Mouse (Mus musculus) midbrain, embryonic 16.5 days (tissue): ENCODE results near the gene Slc10a3. TPM values are rescaled to one million over a fixed set of nuclear protein-coding genes. Genes with fewer than 3 reads are reported as not detected.

ENCODE experiments used
- polyA plus RNA-seq: library from polyadenylated mRNA; unstranded; fragments of >200 nt; fragmentation: Nextera tagmentation; extraction: Ambion mirVana; gene quantifications from 2 replicates; pipeline ENCODE4 v1.2.1, GENCODE M21; 2015

The Slc10a3 gene
- polyA plus RNA-seq, 1 experiment from 2014 or later: 8.5 TPM

Other genes starting within 250 kb of the Slc10a3 start
- gene Opn1mw, start 245.9 kb downstream of the Slc10a3 start, polyA plus RNA-seq: not detected in 2 replicates
- 11.7 and 14.0 TPM in 2 replicates for gene Mecp2, start 238.0 kb downstream of the Slc10a3 start, polyA plus RNA-seq
- not detected in 2 replicates for gene Tex28, start 205.5 kb downstream of the Slc10a3 start, polyA plus RNA-seq
- 0.11 TPM in 1 of 2 replicates, not detected in the other for gene Tktl1, start 196.1 kb downstream of the Slc10a3 start, polyA plus RNA-seq
- gene Flna, start 123.5 kb downstream of the Slc10a3 start, polyA plus RNA-seq: 84.6 and 88.4 TPM in 2 replicates
- 12.8 and 13.5 TPM in 2 replicates for gene Emd, start 118.7 kb downstream of the Slc10a3 start, polyA plus RNA-seq
- 454 and 460 TPM in 2 replicates for gene Rpl10, start 102.5 kb downstream of the Slc10a3 start, polyA plus RNA-seq
- 79.8 and 81.3 TPM in 2 replicates for gene Taz, start 91.4 kb downstream of the Slc10a3 start, polyA plus RNA-seq
- gene Dnase1l1, start 91.0 kb downstream of the Slc10a3 start, polyA plus RNA-seq: 2.8 and 4.3 TPM in 2 replicates
- 317 and 348 TPM in 2 replicates for gene Atp6ap1, start 76.3 kb downstream of the Slc10a3 start, polyA plus RNA-seq
- gene Gdi1, start 68.4 kb downstream of the Slc10a3 start, polyA plus RNA-seq: 1,108 and 1,139 TPM in 2 replicates
- gene Fam50a, start 60.3 kb downstream of the Slc10a3 start, polyA plus RNA-seq: 61.9 and 62.3 TPM in 2 replicates
- 63.9 and 68.4 TPM in 2 replicates for gene Plxna3, start 44.3 kb downstream of the Slc10a3 start, polyA plus RNA-seq
- 63.2 and 68.7 TPM in 2 replicates for gene Lage3, start 19.7 kb downstream of the Slc10a3 start, polyA plus RNA-seq
- gene Ubl4a, start 131 bp downstream of the Slc10a3 start, polyA plus RNA-seq: 65.9 and 72.6 TPM in 2 replicates
- 33.6 and 36.1 TPM in 2 replicates for gene Fam3a, start 19.9 kb upstream of the Slc10a3 start, polyA plus RNA-seq
- gene Ikbkg, start 19.9 kb upstream of the Slc10a3 start, polyA plus RNA-seq: 16.4 and 19.9 TPM in 2 replicates
- 47.7 and 49.4 TPM in 2 replicates for gene G6pdx, start 55.8 kb upstream of the Slc10a3 start, polyA plus RNA-seq
- gene Gm6880, start 108.0 kb upstream of the Slc10a3 start, polyA plus RNA-seq: 0.36 TPM in 1 of 2 replicates, not detected in the other
- gene Olfr1326-ps1, start 201.5 kb upstream of the Slc10a3 start, polyA plus RNA-seq: not detected in 2 replicates
- not detected in 2 replicates for gene Olfr1325, start 219.3 kb upstream of the Slc10a3 start, polyA plus RNA-seq